Mouse (Mus musculus) heart, postnatal 0 days (tissue): ENCODE data around the gene Apof.

Experiments used
- CTCF ChIP-seq: IDR thresholded peaks from 2 replicates; pipeline ENCODE4 v1.5.1; 2016; ENCODE audit warnings: antibody characterized with exemption, control low read depth, low read depth
- EP300 ChIP-seq: IDR thresholded peaks from 2 replicates; pipeline ENCODE4 v1.6.1; 2016; ENCODE audit warnings: antibody characterized with exemption, low read depth

- TF ChIP-seq CTCF (no peak), EP300 (no peak)
Measured at GRCm38 (mm10) chr10:128302357-128302756, 33.9 kb downstream of the Apof start.
